Mouse (Mus musculus) left cerebral cortex, postnatal 14 days (tissue): ENCODE results near the gene Galnt12. TPM values are rescaled to one million over a fixed set of nuclear protein-coding genes. Genes with fewer than 3 reads are reported as not detected.
"Not testable (repeated sequence)": the region's sequence is repeated elsewhere in the genome, so short reads cannot be mapped to it uniquely, and the experiment has no call there.

Source experiments
- DNase-seq, 2 experiments: peaks; one replicate each; pipeline ENCODE4 v3.0.0; 2021 to 2022; ENCODE audit warnings: low spot score in 2 of 2, mixed read lengths in 1 of 2
- intact Hi-C: fragments of 180-260 bp; cut with DNase I; formaldehyde crosslinking; loops from one replicate; pipeline ENCODE4 v1.15.1; 2025
- long read RNA-seq, 2 experiments: library from polyadenylated mRNA; stranded (forward); transcript quantifications; one replicate each; pipeline ENCODE4 v2.0.0; 2021
- total RNA-seq, 2 experiments: library from RNA; stranded (reverse); gene quantifications; 2 replicates each; pipeline ENCODE4 v1.2.3; 2021

Gene Galnt12
- 1 to 10 TPM in 1 of 2 experiments, under 1 TPM in 1; 0.85 to 1.3 TPM for total RNA-seq
- long read RNA-seq, experiment 1, partial matches to known transcripts = 0 of 4 reads
- long read RNA-seq, experiment 1, other reads (novel, unspliced or antisense) = 2 of 4 reads
- long read RNA-seq, experiment 2, partial matches to known transcripts = 1 of 3 reads
- long read RNA-seq, experiment 2, other reads (novel, unspliced or antisense) = 1 of 3 reads

DNA sequence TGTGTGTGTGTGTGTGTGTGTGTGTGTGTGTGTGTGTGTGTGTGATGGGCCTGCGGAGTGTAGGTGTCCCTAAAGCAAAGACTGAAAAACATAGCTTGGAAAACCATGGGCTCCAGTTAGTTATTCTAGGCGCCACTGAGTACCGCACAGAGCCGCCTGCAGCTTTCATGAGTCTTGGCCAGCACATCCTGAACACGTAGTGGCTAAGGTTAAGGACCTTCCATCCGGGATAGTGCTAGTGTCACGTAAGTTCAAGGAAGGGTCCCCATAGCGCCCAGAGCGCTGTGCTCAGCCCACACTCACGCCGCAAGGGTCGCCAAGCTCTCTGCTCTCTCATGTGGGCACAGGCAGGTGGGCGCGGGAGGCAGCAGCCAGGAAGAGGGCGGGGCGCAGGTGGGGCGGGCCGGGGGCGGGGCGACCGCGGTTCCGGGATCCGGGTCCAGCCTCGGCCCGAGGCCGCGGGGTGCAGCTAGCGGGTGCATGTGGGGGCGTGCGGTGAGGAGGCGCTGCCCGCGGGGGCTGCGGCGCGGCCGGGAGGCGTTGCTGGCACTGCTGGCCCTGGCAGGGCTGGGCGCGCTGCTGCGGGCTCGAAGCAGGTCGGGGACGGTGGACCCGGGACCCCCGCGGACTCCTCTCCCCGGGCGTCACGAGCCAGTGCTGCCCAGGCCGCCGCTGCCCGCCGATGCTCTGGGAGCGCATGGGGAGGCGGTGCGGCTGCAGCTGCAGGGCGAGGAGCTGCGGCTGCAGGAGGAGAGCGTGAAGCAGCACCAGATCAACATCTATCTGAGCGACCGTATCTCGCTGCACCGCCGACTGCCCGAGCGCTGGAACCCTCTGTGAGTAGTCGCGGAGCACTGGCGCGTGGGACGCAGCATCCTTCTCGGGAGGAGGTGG lies at the start of gene Galnt12:
Gene Galnt12, plus strand, starts transcription at position 417 of the 894 bp plus-strand sequence.
- peak in 1 of 2 experiments; percentile 41 for DNase-seq

DNA sequence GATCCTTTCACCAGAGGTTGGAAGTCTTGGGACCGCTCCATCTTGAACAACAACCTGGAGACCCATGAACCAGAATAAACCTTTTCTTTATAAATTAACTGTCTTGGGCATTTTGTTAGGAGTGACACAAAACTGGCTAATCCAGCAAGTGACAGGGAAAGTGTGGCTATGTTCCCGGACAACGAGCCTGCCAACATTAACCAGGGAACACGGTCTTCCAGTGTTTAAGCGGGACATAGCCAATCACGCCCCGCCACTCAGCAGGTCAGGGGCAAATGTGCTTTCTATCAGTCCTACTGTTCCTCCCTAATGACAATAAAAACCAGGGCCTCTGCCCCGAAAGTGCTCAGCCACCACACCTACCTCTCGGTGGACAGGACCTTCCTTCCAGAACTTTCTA lies 47.8 kb upstream of the Galnt12 start:
- DNase-seq = no peak
- intact Hi-C loops = no loop called here

More for the DNA sequence above, at the start of gene Galnt12:
- intact Hi-C loops = no loop called here

GRCm38 (mm10) chr4:47046974-47047373 lies 44.7 kb upstream of the Galnt12 start:
- DNase-seq = no peak
- intact Hi-C loops = no loop called here

GRCm38 (mm10) chr4:47047765-47048164 lies 43.9 kb upstream of the Galnt12 start:
- intact Hi-C loops = no loop called here
- DNase-seq = no peak

DNA sequence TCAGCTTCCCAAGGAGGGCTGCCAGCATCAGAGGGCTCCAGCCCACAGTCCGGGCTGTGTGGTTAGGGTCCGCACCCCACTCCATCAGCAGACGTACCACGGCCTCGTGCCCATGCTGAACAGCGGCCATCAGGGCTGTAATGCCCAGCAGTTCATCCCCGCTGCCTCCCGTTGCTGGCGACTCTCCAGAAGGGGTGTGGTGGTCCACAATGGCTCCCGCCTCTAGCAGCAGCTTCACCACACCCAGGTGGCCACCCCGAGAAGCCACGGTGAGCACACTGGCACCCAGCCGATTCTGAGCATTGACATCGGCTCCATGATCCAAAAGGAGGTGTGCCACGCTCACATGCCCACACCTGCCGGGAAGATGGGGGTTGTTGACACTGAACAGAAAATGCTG lies 42.5 kb upstream of the Galnt12 start:
- DNase-seq = no peak
- intact Hi-C loops = no loop called here

GRCm38 (mm10) chr4:47050167-47050566 lies 41.5 kb upstream of the Galnt12 start:
- DNase-seq = peak; percentile 90 to 92
- intact Hi-C loops = loop anchor here (10.0 kb wide), 1 partner anchor 545 kb away; no protein-coding TSS in a partner anchor

DNA sequence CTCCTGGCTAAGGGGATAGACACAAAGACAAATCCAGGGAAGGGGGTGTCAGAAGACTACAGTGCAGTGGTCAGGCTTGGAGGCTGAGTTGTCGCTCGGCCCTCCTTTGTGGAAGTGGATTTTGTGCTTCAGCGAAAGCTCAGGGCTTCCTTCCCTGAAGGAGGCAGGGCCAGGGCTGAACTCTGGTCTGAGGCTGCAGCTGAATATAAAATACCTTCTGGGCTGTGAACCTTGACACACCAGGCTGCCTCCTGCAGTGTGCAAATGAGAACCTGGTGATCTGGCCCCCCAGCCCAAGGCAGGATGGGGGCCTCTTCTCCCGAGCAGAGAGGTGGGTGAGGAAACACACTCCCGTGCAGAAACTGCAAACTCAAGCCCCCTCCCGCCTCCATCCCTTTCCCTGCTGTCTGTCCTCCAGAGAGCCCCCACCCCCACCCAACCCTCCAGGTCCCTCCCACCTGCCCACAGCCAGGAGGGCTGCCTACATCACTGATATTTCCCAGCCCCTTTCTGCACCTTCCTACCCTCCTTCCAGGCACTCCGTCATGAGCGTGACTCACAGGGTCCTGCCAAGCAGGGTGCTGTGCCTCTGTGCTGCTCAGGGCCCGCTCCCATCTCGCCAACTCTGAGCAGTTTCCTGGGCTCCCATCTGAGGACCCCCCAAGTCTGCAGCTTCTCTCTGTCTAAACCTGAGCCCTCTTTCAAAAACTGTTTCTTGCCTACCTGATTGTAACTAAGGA lies 40.9 kb upstream of the Galnt12 start:
- no peak for DNase-seq
- intact Hi-C loops = loop anchor here (10.0 kb wide), 1 partner anchor 546 kb away; no protein-coding TSS in a partner anchor

DNA sequence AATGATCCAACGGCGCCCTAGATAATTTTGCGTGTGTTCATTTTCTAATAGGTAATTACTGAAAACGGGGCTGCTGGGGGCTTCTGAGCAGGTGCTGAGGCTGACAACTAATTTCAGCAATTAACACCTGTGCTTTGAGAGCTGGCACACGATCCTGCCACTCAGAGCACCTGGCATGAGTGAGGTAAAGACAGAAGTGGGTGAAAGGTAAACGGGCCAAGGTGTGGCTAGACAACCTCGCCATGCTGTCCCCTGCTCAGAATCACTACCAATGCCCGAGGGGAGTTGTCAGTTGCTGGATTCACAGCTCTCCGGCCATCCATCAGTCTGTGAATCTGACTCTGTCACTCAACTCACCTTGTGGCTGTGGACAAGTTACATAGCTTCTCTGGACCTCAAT lies 39.8 kb upstream of the Galnt12 start:
- DNase-seq = no peak
- intact Hi-C loops = loop anchor here (10.0 kb wide), 1 partner anchor 547 kb away; no protein-coding TSS in a partner anchor

DNA sequence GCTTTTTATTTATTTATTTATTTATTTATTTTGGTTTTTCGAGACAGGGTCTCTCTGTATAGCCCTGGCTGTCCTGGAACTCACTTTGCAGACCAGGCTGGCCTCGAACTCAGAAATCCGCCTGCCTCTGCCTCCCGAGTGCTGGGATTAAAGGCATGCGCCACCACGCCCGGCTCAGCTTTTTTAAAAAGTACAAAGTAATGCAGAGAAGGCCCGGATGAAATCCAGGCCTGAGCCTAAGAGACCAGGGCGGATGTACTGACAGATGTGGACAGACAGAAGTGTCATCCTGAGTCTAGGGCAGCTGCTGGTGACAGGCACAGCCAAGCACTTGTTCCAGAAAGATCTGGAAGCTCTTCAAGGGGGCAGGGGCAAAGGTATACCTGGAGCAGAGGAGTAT lies 36.5 kb upstream of the Galnt12 start:
- intact Hi-C loops = loop anchor here (10.0 kb wide), 1 partner anchor 550 kb away; no protein-coding TSS in a partner anchor
- DNase-seq = not testable (repeated sequence)

DNA sequence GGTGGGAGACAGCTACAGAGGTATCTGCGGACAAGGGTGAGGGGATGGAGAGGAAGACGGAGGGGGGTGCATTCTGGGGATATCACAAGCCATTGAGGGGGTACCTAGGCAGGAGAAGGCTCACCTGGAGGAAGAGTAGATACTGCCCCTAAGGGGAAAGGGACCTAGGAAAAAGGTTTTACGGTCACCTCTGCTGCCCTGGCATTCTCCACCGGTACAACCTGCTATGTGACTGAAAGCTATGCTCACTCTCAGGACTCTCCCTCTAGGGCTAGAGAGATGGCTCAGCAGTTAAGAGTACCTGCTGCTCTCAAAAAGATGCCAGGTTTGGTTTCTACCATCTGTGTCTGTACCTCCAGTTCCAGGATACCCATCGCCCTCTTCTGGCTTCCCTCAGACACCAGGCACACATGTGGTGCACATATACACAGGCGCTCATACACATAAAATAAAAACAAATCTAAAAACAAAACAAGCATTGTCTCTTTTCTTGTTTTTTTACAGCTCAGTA lies 36.1 kb upstream of the Galnt12 start:
- intact Hi-C loops = loop anchor here (10.0 kb wide), 1 partner anchor 551 kb away; no protein-coding TSS in a partner anchor
- DNase-seq = no peak

GRCm38 (mm10) chr4:47056791-47057509 lies 34.8 kb upstream of the Galnt12 start, which contains the start of gene Anks6:
Gene Anks6, minus strand, starts transcription at chr4:47057427.
- intact Hi-C loops = loop anchor here (10.0 kb wide), 1 partner anchor 552 kb away; no protein-coding TSS in a partner anchor
- DNase-seq = peak; percentile 77 to 81

GRCm38 (mm10) chr4:47057510-47058325 lies 34.0 kb upstream of the Galnt12 start:
- DNase-seq = no peak
- intact Hi-C loops = loop anchor here (10.0 kb wide), 1 partner anchor 553 kb away; no protein-coding TSS in a partner anchor

DNA sequence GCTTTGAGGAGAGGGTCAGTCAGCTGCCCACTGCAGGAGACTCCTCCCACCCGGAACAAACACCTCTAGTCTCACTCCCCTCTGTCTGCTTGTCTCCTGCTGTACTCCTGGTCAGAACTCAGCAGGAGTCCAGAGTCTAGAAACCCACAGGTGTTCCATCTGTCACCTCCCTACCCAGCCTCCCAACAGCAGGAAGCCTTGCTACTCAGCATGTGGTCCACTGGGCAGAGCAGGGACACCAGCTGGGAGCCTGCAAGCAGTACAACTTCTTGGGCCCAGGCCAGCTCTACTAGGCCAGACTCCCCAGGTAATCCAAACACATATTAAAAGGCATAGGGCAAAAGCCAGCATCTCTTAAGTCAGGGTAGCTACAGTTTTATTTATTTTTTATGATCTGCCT lies 30.8 kb upstream of the Galnt12 start:
- DNase-seq = no peak
- intact Hi-C loops = no loop called here

DNA sequence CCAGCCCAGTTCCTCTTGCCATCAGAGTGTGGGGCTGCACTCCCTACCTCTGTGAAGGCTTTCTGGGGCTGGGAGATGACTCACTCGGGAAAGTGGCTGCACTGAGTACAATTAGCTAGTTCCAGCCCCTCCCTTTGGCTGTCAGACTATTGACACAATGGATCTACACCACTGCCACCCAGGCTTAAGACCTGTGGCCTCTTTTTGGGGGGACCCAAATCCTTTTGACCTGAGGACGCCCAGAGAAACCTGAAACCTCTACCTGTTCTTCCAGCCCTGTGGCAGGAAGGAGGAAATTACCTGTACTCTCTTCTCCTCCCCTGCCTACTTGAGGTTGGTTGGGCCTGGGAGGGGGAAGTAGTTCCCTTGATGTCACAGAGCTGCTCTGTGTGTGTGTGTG lies 16.7 kb upstream of the Galnt12 start:
- intact Hi-C loops = no loop called here
- DNase-seq = no peak

DNA sequence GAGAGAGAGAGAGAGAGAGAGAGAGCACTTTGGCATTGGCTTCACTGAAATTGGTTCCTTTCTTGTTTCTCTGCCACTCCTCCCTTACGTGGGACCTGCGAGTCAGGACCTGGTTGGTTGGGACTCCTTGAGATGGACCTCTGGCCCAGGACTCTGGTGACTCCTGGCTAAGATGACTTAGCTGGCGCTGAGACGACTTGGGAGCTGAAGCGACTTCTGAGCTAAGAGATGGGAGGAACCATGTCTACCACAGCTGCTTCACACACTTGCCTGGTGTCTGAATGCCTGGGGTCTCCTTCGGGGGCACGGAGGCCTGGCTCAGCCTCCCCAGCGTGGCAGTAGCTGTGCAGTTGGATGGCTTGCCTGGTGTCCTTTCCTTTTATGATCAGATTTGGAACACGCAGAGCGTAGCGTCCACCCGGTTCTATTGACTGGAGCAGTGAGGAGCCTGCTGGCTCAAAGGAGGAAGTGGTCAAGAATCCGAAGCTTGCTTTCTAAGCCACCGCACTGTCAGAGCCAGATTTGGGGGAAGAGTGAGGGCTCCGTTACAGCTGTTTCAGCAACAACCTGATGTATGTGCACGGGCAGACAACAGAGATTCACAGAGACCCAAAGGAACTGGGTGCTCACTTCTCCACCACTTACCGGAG lies 11.6 kb upstream of the Galnt12 start:
- no peak for DNase-seq
- intact Hi-C loops = no loop called here

DNA sequence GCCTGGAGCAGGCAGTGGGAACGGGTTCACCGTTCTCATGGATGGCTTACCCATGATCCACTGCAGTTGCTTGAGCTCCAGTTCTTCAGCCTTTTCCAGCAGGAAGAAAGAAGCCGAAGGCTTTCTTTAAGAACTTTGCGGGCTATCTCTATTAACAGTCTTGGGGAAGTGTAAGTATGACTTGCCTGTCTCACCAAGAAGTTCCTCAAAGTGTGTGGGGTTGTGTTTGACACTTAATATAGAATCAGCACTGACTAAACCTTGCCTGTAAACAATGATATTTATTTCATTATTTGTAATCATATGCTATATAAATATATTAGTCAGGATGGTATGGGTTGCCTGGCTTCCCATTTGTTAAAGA lies 11.1 kb upstream of the Galnt12 start:
- DNase-seq = no peak
- intact Hi-C loops = no loop called here

- no peak for DNase-seq
- intact Hi-C loops = no loop called here
Observed at GRCm38 (mm10) chr4:47083824-47084223, 7.9 kb upstream of the Galnt12 start.

GRCm38 (mm10) chr4:47088671-47089070 lies 3.0 kb upstream of the Galnt12 start:
- intact Hi-C loops = no loop called here

More at GRCm38 (mm10) chr4:47088671-47089070, 3.0 kb upstream of the Galnt12 start:
- DNase-seq = no peak
